Mouse (Mus musculus) neutrophil, adult 5-6 weeks (primary cell): ENCODE measurements around the gene Plk5. TPM values are rescaled to one million over a fixed set of nuclear protein-coding genes. Genes with fewer than 3 reads are reported as not detected.
A peak's percentile ranks its signal among the peaks of the same experiment; 100 is the strongest.

Experiments used
- ATAC-seq: fragments of 151-379, 151-347 bp; 2 replicates; pipeline ENCODE4 v1.8.0; 2017; ENCODE audit warnings: mild to moderate bottlenecking, moderate TSS enrichment; ENCODE audit not compliant: insufficient number of reproducible peaks, poor library complexity, low FRiP score, severe bottlenecking; ENCODE audit errors: extremely low read depth
- total RNA-seq: library from RNA; stranded (forward); fragments of 200-1000 nt; gene quantifications from 2 replicates; pipeline ENCODE4 v1.2.3, GENCODE M21; 2017

The Plk5 gene
- total RNA-seq, 1 experiment from 2014 or later = not detected

GRCm38 (mm10) chr10:80399973-80400703, 43.9 kb downstream of the Plk5 start:
- no peak for ATAC-seq

GRCm38 (mm10) chr10:80400704-80401161, 44.5 kb downstream of the Plk5 start:
- ATAC-seq = no peak

GRCm38 (mm10) chr10:80403044-80403692, 46.9 kb downstream of the Plk5 start:
- ATAC-seq = no peak

GRCm38 (mm10) chr10:80405481-80406173, 49.4 kb downstream of the Plk5 start:
- ATAC-seq = no peak

- ATAC-seq = peak; percentile 86
These were observed 50.6 kb downstream of the Plk5 start, which contains the start of gene Uqcr11 for GRCm38 (mm10) chr10:80406684-80407501. Gene Uqcr11 (minus strand): TSS chr10:80406830.

GRCm38 (mm10) chr10:80407924-80408323, 51.7 kb downstream of the Plk5 start:
- no peak for ATAC-seq

- ATAC-seq = no peak
These were observed 56.6 kb downstream of the Plk5 start for GRCm38 (mm10) chr10:80412656-80413541.

Other genes starting within 250 kb of the Plk5 start
- 229 and 235 TPM in 2 replicates for gene Stk11, start 240.7 kb upstream of the Plk5 start, total RNA-seq
- gene Atp5d, start 217.8 kb upstream of the Plk5 start, total RNA-seq = 34.4 and 38.6 TPM in 2 replicates
- gene Cbarp, start 215.6 kb upstream of the Plk5 start, total RNA-seq = 0.98 and 1.6 TPM in 2 replicates
- 126 and 143 TPM in 2 replicates for gene Midn, start 208.2 kb upstream of the Plk5 start, total RNA-seq
- 151 and 158 TPM in 2 replicates for gene Cirbp, start 190.5 kb upstream of the Plk5 start, total RNA-seq
- 10.3 and 14.2 TPM in 2 replicates for gene 1600002K03Rik, start 183.5 kb upstream of the Plk5 start, total RNA-seq
- 0.49 TPM in 1 of 2 replicates, not detected in the other for gene Efna2, start 177.0 kb upstream of the Plk5 start, total RNA-seq
- gene Mum1, start 130.0 kb upstream of the Plk5 start, total RNA-seq = 42.0 and 43.6 TPM in 2 replicates
- 54.3 and 69.8 TPM in 2 replicates for gene Ndufs7, start 107.3 kb upstream of the Plk5 start, total RNA-seq
- 0.70 and 2.7 TPM in 2 replicates for gene Gamt, start 95.4 kb upstream of the Plk5 start, total RNA-seq
- gene Dazap1, start 95.0 kb upstream of the Plk5 start, total RNA-seq = 83.8 and 93.6 TPM in 2 replicates
- gene Rps15, start 64.0 kb upstream of the Plk5 start, total RNA-seq = 1,847 and 1,925 TPM in 2 replicates
- gene Apc2, start 60.5 kb upstream of the Plk5 start, total RNA-seq = 0.23 and 0.37 TPM in 2 replicates
- gene 2310011J03Rik, start 35.9 kb upstream of the Plk5 start, total RNA-seq = 17.5 and 20.7 TPM in 2 replicates
- gene Pcsk4, start 27.0 kb upstream of the Plk5 start, total RNA-seq = 0.25 TPM in 1 of 2 replicates, not detected in the other
- gene Reep6, start 26.5 kb upstream of the Plk5 start, total RNA-seq = not detected in 2 replicates
- not detected in 2 replicates for gene Adamtsl5, start 8.0 kb upstream of the Plk5 start, total RNA-seq
- gene Mex3d, start 31.2 kb downstream of the Plk5 start, total RNA-seq = 4.1 and 4.8 TPM in 2 replicates
- gene Mbd3, start 43.1 kb downstream of the Plk5 start, total RNA-seq = 26.9 and 27.0 TPM in 2 replicates
- 35.4 and 38.2 TPM in 2 replicates for gene Uqcr11, start 50.4 kb downstream of the Plk5 start, total RNA-seq
- 81.3 and 86.5 TPM in 2 replicates for gene Tcf3, start 77.2 kb downstream of the Plk5 start, total RNA-seq
- gene Onecut3, start 138.4 kb downstream of the Plk5 start, total RNA-seq = not detected in 2 replicates
- gene Atp8b3, start 182.7 kb downstream of the Plk5 start, total RNA-seq = 0.12 and 0.23 TPM in 2 replicates
- gene Rexo1, start 205.1 kb downstream of the Plk5 start, total RNA-seq = 29.3 and 35.4 TPM in 2 replicates
- 6.5 and 8.0 TPM in 2 replicates for gene Klf16, start 220.9 kb downstream of the Plk5 start, total RNA-seq
- gene Abhd17a, start 233.9 kb downstream of the Plk5 start, total RNA-seq = 26.4 and 33.0 TPM in 2 replicates
- 11.2 and 13.3 TPM in 2 replicates for gene Scamp4, start 246.4 kb downstream of the Plk5 start, total RNA-seq
- gene Adat3, start 246.4 kb downstream of the Plk5 start, total RNA-seq = not detected in 2 replicates
- gene Gm49322, start 249.6 kb downstream of the Plk5 start, total RNA-seq = 0.74 and 1.3 TPM in 2 replicates